Mouse (Mus musculus) G1E (cell line): ENCODE measurements around the gene Sec63.

ENCODE experiments used
- CTCF ChIP-seq: IDR thresholded peaks from 2 replicates; pipeline ENCODE4 v1.5.1; 2012; ENCODE audit warnings: low read depth, low read length, inconsistent platforms, mixed read lengths
- GATA1 ChIP-seq: IDR thresholded peaks from 2 replicates; pipeline ENCODE4 v1.6.1; 2012; ENCODE audit warnings: borderline replicate concordance, low read length, inconsistent platforms, mixed read lengths

DNA sequence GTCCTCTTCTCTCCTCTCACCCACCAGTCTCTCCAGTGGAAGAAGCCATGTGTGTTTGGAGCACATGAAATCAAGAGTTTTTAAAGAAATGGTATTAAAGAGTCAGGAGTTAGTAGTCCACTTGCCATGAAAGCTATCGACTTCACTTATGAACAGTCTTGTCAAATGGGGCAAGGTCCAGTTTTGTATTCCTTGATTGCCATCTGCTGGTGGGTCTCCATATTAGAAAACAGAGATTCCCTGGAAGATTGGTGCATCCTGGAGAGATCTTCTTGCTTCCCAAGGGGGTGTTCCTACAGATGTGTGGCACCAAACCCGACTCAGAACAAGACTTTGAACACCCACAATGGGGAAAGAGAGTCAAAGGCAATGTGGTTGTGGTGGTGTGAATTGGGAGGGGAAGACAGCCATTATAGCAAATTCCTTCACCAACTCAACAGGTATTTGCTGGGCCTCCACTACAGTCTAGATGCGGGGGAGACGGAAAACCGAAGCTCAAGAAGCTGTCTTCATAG lies 26.7 kb upstream of the Sec63 start:
- TF ChIP-seq CTCF (no peak), GATA1 (no peak)
